Mouse (Mus musculus): ENCODE measurements around the gene Urah.

Urah gene

DNA sequence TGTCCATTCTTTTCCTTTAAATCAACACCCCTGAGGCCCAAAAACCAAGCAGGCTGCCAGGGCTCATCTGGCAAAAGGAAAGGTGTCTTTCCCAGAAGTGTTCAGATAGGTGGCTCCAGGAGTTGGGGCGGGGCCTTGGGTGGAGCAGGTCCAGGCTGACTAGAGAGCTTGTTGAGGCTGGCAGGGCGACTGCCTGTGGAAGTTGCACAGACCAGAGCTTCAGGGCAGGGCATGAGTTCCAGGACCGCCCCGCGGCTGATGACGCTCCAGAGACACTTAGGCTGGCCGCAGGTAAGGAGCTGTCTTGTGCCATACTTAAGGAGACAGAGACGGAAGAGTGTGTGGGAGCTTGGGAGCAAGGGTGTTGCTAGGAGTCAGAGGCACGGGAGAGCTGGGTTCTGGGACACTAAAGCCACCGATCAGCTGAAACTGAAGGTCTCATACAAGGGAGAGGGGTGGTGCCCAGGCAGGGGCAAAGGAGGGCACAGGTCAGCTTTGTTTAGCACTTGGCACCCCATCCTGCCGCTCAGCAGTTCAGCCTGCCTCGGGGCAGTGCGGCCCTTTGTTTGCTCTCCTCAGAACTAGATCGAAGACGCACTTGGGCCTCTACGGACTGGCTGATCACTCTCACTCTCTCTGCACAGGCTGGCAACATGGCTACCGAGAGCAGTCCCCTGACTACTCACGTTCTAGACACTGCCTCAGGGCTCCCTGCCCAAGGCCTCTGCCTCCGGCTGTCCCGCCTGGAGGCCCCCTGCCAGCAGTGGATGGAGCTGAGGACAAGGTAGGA, at the start of gene Urah:
TSS of gene Urah (plus strand) at position 51 of the 790 bp plus-strand sequence.
- DNase-seq, result no peak

DNA sequence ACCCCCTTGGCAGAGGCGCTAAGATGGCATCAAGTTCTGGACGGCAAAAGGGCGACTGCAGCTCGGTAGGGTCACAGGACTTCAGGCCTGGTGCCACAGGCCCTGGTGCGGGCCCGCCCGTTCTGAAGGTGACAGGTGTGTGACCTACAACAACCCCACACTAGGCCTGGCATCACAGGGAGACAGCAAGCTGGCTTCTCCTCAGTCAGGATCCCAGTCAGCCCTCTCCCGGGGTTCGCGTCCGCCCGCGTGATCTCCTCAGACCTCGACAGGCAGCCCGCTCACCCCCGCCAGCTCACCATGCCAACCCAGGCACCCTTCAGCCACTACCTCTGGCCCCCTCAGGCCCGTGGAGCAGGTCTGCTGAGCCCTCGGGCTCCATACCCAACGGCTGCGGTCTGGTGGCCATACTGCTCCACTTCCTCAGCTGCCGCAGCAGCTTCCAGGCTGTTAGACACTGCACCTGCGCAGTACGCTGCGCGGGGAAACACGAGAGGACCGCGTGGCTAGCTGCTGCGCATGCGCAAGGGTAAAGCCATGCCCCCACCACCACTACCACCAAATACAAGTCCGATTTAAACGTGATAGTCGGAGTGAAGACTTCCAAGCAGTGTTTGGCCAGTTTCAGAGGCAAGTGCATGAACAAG, 47.3 kb upstream of the Urah start, which contains the start of gene Syce1:
TSS of gene Syce1 (minus strand) at position 447 of the 647 bp plus-strand sequence.
- DNase-seq, result no peak

DNA sequence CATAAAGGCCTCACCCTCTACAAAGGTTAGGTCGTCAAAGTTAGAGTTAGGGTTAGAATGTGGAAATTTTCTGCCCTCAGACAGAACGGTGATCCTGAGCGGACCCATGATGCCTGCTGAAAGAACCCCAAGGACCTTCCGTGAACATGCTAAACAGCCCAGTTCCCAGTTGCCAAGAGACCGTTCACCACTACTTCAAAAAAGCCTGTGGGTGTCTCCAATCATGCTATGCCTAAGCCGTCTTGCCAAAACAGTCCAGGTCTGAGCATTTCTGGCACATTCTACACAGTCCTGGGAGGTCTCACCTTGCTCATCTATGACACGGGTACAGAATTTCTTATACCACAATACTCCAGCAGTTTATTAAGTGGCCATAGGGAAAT, 46.8 kb upstream of the Urah start:
- no peak for DNase-seq

DNA sequence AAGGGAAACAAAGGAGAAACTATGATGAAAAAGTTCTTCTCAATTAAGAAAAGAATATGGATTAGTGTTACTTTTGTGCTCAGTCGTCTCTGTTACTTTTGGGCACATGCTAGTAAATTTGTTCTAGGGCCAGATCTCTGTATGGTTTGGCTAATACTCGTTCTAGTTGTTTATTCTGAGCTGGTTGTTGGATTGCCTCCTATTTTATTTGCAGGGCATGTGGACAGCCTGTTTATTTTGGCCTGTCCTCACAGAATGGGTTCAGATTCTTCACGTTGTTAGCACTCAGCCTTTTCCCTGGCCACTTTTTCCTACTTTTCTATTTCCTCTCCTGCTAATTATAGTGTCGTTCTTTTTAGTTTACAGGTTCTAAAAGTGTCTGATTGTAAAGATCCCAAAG, 41.3 kb upstream of the Urah start:
- no peak for DNase-seq

DNA sequence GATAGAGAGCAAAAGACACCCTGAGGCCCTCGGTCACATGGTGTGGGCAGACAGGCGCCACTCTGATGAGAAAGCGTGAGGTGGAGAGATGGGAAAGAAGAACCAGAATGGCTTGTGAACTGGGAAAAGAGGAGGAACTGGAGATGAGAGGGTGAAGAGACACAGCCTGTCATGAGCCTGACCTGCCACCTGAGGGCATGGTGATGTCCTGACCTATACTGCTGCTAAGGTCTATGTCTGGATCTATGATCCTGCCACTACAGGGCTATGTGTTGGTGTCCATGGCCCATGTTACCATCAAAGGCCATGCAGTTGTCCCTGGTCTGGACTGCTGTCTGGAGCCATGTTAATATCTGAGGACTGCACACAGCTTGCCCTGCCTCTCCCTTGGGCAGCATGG, 37.2 kb upstream of the Urah start:
- no peak for DNase-seq

DNA sequence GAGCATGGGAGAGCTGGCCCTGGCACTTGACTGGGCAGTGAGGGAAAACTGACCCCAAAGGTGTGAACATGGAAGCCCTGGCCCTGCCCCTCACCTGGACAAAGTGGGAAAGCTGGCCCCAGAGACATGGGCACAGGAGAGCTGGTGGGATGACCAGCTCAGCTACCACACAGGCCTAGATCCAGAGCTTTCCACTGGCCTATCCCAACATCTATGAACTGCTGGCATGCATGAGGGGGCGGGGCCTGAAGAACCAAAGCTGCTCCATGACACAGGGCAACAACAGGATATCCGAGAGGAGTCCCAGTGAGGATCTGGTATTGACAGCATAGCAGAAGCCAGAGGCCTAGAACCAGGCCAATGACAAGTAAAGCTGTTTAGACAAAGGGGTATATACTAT, 36.6 kb upstream of the Urah start:
- no peak for DNase-seq

DNA sequence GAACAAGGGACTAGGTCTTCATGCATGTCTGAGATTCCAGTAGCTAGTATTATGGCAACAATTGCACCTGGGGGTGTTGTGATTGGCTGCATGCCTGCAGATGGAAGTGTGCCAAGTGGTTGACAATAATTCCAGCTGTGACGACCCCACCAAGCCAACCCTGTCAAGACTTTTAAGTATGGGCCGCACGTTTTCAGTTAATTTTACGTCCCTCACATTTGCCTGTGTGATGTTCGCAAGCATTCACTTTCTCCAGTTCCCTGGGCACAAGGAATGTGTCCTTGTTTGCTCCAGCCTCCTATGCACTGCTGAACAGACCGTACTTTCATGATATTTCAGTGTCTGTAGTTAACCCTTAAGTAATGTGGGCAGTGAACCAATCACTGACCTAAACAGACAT, 32.2 kb upstream of the Urah start:
- no peak for DNase-seq

DNA sequence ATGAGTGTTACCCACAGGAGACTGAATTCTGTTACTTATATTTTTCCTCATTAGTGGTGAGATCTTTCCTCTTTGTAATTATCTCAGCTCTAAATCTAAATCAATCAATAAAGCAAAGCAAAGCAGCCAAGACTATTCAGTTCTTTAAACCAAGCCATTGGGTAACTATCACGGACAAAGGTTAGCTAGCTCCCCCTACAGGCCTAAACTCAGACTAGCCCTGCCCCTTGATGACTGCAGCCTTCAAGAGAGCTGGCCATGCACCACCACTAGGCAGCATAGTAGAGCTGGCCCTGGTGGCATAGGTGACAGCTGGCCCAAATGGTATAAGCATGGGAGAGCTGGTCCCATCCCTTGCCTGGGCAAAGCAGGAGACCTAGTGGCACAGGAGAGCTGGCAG, 29.1 kb upstream of the Urah start:
- DNase-seq, result no peak

DNA sequence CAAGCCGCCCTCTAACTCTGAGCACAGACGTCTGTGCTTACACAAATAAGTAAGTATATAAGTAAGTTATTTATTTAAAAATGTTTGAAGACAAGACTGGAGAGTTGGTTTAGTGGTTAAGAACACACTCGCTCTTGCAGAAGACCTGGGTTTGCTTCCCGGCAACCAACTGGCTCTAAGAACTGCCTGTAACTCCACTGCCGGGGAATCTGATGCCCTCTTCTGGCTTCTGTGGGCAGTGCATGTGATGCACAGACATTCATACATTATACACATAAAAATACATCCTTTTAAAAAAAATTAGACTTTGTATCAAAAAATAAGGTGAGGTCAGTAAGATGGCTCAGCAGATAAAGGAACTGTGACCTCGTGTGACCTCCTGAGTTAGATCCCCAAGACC, 24.3 kb upstream of the Urah start:
- DNase-seq, result no peak

DNA sequence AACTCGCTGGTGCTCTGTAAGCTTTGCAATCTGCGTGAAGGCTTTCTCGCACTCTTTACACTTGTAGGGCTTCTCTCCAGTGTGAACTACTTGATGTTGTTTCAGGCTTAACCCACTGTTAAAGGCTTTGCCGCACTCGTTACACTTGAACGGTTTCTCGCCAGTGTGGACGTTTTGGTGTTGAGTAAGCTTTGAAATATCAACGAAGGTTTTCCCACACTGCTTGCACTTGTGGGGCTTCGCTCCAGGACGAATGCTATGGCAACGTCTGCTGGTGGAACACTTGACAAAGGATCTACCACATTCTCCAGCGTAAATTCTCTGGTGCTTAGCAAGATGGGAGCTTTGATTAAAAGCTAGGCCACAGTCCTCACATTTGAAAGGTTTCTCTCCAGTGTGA, 23.1 kb upstream of the Urah start:
- no peak for DNase-seq

DNA sequence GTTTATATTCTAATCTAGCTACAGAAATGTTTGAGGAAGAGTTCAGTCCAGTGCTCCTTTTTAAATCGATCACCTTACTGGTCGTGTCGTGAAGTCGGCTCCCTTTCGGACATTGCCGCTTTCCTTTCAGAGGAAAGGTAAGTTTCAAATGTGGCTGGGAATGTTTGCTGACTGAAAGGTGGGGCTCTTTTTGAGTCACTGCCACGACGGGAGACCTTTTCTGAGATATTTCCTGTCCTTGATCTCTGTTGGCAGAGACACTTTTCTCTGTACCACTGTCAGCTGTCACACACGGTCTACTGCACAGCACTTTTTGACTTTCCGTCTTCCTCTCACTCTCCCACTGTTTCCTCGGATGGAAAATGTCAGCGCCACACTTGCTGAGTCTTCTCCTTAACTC, 22.0 kb upstream of the Urah start:
- DNase-seq, result no peak

DNA sequence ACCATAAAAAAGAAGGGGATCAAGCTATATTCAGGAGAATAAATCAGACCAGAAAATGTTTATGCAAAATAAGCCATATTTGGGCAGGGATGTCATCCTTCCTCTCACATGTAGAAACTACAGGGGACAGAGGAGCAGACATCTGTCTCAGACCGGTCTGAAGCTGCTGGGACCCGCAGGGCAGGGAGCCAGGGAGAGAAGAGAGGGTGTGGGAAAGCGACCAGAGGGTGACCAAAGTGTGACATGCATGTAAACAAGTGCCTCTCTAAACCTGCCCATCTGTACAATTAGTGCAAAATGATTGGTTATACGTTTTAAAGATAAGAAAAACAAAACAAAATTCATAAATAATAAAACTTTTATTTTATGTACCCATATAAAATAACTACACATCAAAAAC, 14.6 kb upstream of the Urah start:
- DNase-seq, result no peak

DNA sequence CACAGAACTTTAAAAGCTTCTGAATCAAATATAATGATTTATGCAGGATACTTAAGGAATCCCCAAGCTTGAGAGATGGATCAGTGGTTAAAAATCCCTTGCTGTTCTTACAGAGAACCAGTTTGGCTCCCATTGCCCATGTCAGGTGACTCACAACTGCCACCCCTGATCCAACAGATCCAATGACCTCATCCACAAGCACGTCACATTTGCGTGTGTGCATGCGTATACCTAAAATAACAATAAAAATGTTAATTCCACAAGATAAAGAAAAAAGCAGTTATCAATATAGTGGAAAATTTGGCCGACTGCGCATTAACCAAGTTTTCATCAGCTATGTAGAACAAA, 13.5 kb upstream of the Urah start:
- DNase-seq, result peak; percentile 65

DNA sequence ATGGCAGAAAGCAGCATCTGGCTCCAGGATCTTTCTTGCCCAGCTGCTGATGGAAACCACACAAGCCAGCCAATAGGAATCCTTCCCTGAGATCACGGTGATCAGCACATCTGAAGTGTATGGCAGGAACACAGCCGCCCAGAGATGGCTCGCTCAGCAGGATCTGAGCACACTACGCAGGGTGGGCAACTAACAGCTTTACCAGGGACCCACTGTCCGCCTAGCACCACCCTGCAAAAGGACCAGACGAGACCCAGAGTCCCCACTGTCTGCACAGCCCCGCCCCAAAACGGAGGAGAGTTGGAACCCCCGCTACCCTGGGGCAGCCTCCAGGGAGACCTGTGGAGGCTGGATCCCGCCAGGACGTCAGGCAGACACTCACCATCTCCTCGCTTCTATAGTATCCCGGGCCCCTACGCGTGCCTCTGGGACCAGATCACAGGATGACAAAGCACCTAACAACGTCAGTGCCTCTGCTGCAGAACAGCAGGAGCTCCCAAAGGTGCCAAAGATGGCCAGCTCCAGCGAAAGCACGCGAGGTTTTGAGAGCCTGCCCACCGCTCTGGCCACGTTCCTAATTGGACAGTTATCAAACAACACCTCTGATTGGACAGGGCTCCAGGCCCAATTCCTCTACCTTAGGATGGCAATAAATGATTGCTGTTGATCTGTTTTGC, 13.0 kb upstream of the Urah start, which contains the start of gene Zfp941:
TSS of gene Zfp941 (minus strand) at position 526 of the 677 bp plus-strand sequence.
- peak; percentile 90 for DNase-seq

DNA sequence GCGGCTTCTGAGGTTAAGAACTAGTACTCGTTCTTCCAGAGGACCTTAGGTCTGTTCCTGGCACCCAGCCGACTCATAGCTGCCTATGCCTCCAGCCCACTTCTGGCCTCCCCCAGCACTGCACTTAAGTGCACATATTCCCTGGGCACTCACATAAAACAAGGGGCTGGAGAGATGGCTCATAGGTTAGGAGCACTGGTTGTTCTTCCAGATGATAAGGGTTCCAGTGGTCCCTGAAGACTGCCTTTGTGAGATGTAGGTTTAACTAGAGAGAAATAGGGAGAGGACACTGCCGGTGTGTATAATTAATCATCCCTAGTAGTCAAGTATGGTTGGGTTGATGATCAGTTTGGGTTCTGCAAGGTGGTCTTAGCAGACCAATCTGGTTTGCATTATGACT, 12.1 kb upstream of the Urah start:
- DNase-seq, result no peak

DNA sequence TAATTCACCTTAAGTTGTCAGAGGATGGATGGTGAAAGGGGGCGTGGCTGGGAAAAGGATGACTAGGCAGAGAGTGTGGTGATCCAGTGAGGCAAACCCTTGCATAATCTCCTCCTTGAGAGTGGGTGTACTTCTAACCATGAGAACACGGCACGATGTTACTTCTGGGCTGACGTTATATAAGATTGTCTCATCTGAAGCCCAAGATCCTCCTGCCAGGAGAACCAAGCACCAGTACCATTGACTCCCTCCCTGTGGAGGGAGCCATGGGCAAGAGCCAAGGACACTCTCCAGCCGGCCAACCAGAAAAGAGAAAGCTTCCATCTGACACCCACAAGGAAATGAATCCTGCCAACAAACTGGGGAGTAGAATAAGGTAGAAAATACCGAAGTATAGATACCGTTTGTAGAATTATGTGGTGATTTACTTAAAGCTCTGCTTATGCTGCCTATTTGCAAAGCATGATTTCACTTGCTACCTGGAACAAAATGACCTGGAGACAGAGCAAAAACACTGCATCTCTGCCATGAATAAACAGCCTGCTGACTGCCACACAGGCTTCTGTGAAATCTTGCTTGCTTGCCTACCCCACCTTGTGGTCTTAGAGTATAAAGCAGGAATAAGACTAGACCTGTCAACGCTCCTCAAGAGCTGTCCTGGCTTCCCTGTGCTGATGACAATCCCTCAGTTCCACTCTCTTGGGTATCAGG, 6.5 kb upstream of the Urah start:
- peak; percentile 89 for DNase-seq

DNA sequence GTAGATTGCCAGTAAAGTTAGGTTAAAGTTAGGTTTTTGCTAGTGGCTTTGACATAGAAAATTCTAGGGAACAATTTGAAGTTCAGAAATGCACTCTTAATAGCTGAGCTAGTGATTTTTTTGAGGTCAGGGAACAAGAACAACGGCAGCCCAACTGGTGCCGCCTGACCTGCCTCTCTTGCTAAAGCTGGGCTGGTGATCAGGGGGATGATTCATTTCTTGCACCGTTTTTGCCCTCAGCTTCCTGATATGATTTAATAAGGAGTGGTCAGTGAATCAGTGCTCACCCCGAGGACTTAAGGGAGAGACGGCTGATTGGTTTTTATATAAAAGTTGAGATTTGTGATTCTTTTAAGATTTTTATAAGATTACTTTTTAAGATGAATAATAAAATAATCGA, 3.4 kb upstream of the Urah start:
- DNase-seq, result no peak

DNA sequence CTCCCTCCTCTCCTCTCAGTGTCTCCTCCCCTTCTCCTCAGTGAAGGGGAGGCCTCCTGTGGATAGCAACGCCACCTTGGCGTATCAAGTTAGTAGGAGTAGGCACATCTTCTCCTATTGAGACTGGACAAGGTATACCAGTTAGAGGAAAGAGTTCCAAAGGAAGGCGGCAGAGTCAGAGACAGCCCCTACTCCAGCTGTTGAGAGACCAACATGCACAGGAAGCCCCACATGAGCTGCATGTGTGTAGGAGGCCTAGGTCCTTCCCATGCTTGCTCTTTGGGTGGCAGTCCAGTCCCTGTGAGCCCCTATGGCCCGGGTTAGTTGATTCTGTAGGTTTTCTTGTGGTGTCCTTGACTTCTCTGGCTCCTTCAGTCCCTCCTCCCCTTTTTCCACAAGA, 1.5 kb upstream of the Urah start:
- no peak for DNase-seq

DNA sequence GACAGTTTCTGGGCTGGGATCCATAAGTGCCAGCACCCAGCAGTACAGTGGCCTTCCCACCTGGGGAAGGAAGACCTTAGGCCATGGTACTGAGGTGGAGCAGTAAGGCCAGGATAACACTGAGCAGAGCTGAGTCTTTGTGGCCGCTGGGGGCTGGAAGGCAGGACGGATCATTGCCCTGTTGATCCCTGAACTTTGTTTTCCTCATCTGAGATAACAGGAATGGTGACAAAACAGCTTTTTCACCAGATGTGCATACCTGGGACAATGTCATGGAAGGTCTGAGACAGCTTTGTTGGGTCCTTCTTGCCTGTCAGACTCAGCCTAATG, 905 bp downstream of the Urah start:
- no peak for DNase-seq

DNA sequence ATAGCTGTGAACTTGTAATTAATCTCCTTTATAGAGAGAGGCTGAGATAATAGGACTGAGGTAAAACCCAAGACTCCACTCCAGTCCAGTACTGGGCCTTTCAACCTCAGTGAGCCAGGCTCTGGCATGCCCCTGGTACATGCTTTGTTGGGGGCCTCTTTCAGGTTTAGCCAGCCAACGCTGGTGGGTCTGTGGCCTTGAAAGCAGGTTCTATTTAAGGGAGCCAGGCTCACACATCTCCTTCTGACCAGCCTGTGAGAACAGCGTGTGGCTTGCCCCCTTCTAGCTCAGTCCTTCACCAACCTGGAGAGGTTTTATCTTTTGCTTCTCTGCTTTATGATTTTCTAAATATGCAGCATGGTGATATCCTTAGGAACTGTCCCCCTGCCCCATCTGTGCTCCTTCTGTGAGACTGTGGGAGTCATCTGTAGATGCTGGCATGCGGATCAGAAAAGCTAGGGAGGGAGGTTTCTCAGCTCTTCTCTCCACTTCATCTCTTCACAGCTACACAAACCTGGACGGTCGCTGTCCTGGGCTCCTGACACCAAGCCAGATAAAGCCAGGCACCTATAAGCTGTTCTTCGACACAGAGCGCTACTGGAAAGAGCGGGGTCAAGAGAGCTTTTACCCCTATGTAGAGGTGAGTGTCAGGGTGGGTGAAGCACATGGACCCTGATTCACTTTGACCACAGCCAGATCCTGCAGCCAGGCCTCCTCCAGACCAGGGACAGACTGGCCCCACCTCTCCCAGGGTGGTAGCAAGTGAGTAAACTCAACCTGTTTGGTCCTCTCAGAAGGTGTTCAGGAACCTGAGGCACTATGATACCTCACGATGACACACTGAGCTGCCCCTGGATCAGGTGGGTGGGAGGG, 1.7 kb downstream of the Urah start:
- DNase-seq, result no peak

DNA sequence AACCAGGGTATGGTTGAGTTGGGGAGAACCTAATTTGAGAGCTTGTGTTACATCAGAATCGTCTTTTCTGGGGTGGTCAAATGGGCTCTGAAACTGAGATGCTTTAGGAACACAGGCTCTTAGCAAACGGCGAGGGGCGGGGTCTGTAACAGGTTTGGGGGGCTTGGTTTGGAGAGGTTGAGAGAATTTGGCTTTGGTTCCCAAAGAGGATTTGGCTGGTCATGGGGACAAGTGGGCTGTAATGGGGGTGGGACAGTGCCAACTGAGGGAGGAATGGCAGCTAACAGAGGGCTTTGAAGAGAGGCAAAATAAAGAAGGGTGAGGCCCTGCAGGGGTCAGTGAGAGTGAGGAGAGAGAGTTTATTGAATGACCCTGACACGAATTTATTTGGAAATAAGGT, 4.7 kb downstream of the Urah start:
- no peak for DNase-seq
